In genomic region chr1:120943711-120944110, GRCm38 (mm10) we compare ENCODE assay signal across 23 mouse cellular contexts.
"Had no signal": no experiment of that assay in that cellular context is flagged by ENCODE, and none has a peak within 500 bp of the region (broad histone marks: within the 10 kb centered on the region; RNA-seq: fewer than 3 reads in every experiment).

No protein-coding gene starts in this region.

- H3K4me3 ChIP-seq: forebrain, embryonic 15.5 days; heart, embryonic 10.5 days; heart, embryonic 12.5 days; hindbrain, embryonic 10.5 days; hindbrain, embryonic 12.5 days; intestine, embryonic 15.5 days; layer of hippocampus, adult 2 months; left cerebral cortex, adult 2 months; limb, embryonic 10.5 days; limb, embryonic 12.5 days had no signal

- H3K27ac ChIP-seq: forebrain, embryonic 15.5 days; heart, embryonic 10.5 days; hindbrain, embryonic 10.5 days; hindbrain, embryonic 12.5 days; hindbrain, embryonic 14.5 days; intestine, embryonic 15.5 days; layer of hippocampus, adult 2 months; left cerebral cortex, adult 2 months; limb, embryonic 10.5 days; limb, embryonic 12.5 days had no signal

- H3K9me3 ChIP-seq: forebrain, embryonic 15.5 days; heart, embryonic 10.5 days; heart, embryonic 12.5 days; hindbrain, embryonic 10.5 days; hindbrain, embryonic 12.5 days; intestine, embryonic 15.5 days; limb, embryonic 10.5 days had no signal

- H3K4me1 ChIP-seq: forebrain, embryonic 15.5 days; heart, embryonic 10.5 days; heart, embryonic 12.5 days; hindbrain, embryonic 10.5 days; hindbrain, embryonic 12.5 days; intestine, embryonic 15.5 days; limb, embryonic 10.5 days; limb, embryonic 12.5 days had no signal

- H3K27me3 ChIP-seq: forebrain, embryonic 15.5 days; heart, embryonic 12.5 days; hindbrain, embryonic 12.5 days; intestine, embryonic 15.5 days; limb, embryonic 12.5 days had no signal

- ATAC-seq: forebrain, embryonic 15.5 days; forebrain, postnatal 0 days; hindbrain, embryonic 16.5 days; inflammation-experienced regulatory T-cells, adult 6 months; intestine, embryonic 15.5 days; intestine, postnatal 0 days had no signal

- DNase-seq: forebrain, postnatal 0 days; gastrocnemius, postnatal 14 days; heart, postnatal 10 days; heart, postnatal 4 days; kidney, adult 18-20 months; kidney, adult 8-10 months; kidney, postnatal 10 days; kidney, postnatal 25 days; kidney, postnatal 4 days had no signal

- H3K36me3 ChIP-seq: forebrain, embryonic 15.5 days; heart, embryonic 10.5 days; heart, embryonic 12.5 days; hindbrain, embryonic 10.5 days; hindbrain, embryonic 12.5 days; intestine, embryonic 15.5 days; limb, embryonic 10.5 days; limb, embryonic 12.5 days had no signal

- H3K4me2 ChIP-seq: forebrain, embryonic 15.5 days; heart, embryonic 12.5 days; hindbrain, embryonic 12.5 days; hindbrain, embryonic 14.5 days; intestine, embryonic 15.5 days; limb, embryonic 12.5 days had no signal

- H3K9ac ChIP-seq: forebrain, embryonic 15.5 days; forebrain, postnatal 0 days; heart, embryonic 12.5 days; hindbrain, embryonic 12.5 days; hindbrain, embryonic 14.5 days; intestine, embryonic 15.5 days; limb, embryonic 12.5 days had no signal
